Mouse (Mus musculus) stomach, embryonic 15.5 days (tissue): Measurements from ENCODE around the gene Tmem181a. TPM values are rescaled to one million over a fixed set of nuclear protein-coding genes. Genes with fewer than 3 reads are reported as not detected.
"Not testable (repeated sequence)": the region's sequence is repeated elsewhere in the genome, so short reads cannot be mapped to it uniquely, and the experiment has no call there.

ENCODE experiments used
- ATAC-seq: fragments of 200-750 bp; cut with Nextera tagmentation; 2 replicates; pipeline ENCODE4 v1.8.0; 2017; ENCODE audit warnings: low read depth, moderate number of reproducible peaks, moderate TSS enrichment; ENCODE audit not compliant: insufficient read depth, low FRiP score
- H3K27ac ChIP-seq: fragments of 300-500 bp; sonication (generic); 2 replicates; pipeline ENCODE4 v1.5.1; 2015; ENCODE audit warnings: mild to moderate bottlenecking, inconsistent platforms
- H3K27me3 ChIP-seq: fragments of 300-500 bp; sonication (generic); replicated peaks from 2 replicates; pipeline ENCODE4 v1.6.1; 2015; ENCODE audit warnings: inconsistent platforms
- H3K36me3 ChIP-seq: fragments of 300-500 bp; sonication (generic); 2 replicates; pipeline ENCODE4 v1.6.1; 2015; ENCODE audit warnings: inconsistent platforms
- H3K4me1 ChIP-seq: fragments of 300-500 bp; sonication (generic); 2 replicates; pipeline ENCODE4 v1.6.1; 2015; ENCODE audit warnings: inconsistent platforms
- H3K4me2 ChIP-seq: fragments of 300-500 bp; sonication (generic); 2 replicates; pipeline ENCODE4 v1.6.1; 2015; ENCODE audit warnings: mild to moderate bottlenecking, inconsistent platforms
- H3K4me3 ChIP-seq: fragments of 300-500 bp; sonication (generic); replicated peaks from 2 replicates; pipeline ENCODE4 v1.5.1; 2015; ENCODE audit warnings: inconsistent platforms
- H3K9ac ChIP-seq: fragments of 300-500 bp; sonication (generic); 2 replicates; pipeline ENCODE4 v1.6.1; 2015; ENCODE audit warnings: inconsistent platforms
- H3K9me3 ChIP-seq: fragments of 300-500 bp; sonication (generic); 2 replicates; pipeline ENCODE4 v1.6.1; 2016; ENCODE audit warnings: inconsistent platforms
- WGBS: fragments of 180-500 bp; shearing (Covaris S2); methylation state at CpG from one replicate; pipeline ENCODE4 v1.1.7; 2015; 5-methylcytosine and 5-hydroxymethylcytosine counted together
- polyA plus RNA-seq: library from polyadenylated mRNA; unstranded; fragments of >200 nt; fragmentation: Nextera tagmentation; extraction: Ambion mirVana; gene quantifications from 2 replicates; pipeline ENCODE4 v1.2.1, GENCODE M21; 2015

Gene Tmem181a
- polyA plus RNA-seq, 1 experiment from 2014 or later, result 20.7 TPM

DNA sequence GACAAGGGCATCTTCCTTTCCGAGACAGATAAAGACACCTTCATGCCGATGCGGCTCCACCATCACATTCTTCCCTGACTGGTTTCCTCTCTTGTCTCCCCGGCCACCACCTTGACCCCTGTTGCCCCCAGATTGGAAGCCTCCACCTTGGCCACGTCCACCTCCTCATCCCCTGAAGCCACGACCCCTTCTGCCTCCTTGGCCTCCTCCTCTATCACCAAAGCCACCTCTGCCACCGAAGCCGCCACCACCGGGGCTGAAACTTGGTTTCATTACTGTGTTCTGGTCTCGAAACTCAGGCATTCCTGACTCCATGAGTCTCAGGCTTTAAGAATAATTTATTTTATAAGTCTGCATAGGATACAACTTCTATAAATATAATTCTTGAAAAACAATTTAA, 98.6 kb downstream of the Tmem181a start:
- H3K9ac ChIP-seq, H3K27ac ChIP-seq, H3K4me2 ChIP-seq, H3K36me3 ChIP-seq, H3K27me3 ChIP-seq, H3K4me3 ChIP-seq, ATAC-seq, H3K9me3 ChIP-seq, H3K4me1 ChIP-seq: not testable (repeated sequence)
- WGBS, result 85% methylated on average over 10 of the region's 10 CpGs

Other genes starting within 250 kb of the Tmem181a start
- gene Serac1, start 177.1 kb upstream of the Tmem181a start, polyA plus RNA-seq, result 4.4 and 4.5 TPM in 2 replicates
- gene Gtf2h5, start 177.1 kb upstream of the Tmem181a start, polyA plus RNA-seq, result 163 and 172 TPM in 2 replicates
- 89.6 and 114 TPM in 2 replicates for gene Tulp4, start 150.4 kb upstream of the Tmem181a start, polyA plus RNA-seq
- 13.6 and 16.0 TPM in 2 replicates for gene Dynlt1a, start 60.6 kb downstream of the Tmem181a start, polyA plus RNA-seq
- gene Dynlt1b, start 173.3 kb downstream of the Tmem181a start, polyA plus RNA-seq, result 461 and 518 TPM in 2 replicates